Mouse (Mus musculus) erythroid progenitor cell, adult 5-6 weeks (primary cell): ENCODE results near the gene Etnppl. TPM values are rescaled to one million over a fixed set of nuclear protein-coding genes. Genes with fewer than 3 reads are reported as not detected.

Source experiments
- ATAC-seq: replicated peaks from 2 replicates; pipeline ENCODE4 v1.8.0; 2016; ENCODE audit warnings: moderate number of reproducible peaks, mild to moderate bottlenecking, moderate TSS enrichment, inconsistent platforms; ENCODE audit not compliant: poor library complexity, low FRiP score, severe bottlenecking
- total RNA-seq, 2 experiments: library from RNA; stranded (forward) in 1 of 2; stranded (reverse) in 1 of 2; fragments of 150-400 nt in 1 of 2; fragments of 186-747, 209-891 nt in 1 of 2; gene quantifications; 2 replicates each; pipeline versions ENCODE4 v1.2.3 to v1.2.4; 2015 to 2017; ENCODE audit warnings: low replicate concordance in 2 of 2

Gene Etnppl
- total RNA-seq, 2 experiments from 2014 or later, result not detected

DNA sequence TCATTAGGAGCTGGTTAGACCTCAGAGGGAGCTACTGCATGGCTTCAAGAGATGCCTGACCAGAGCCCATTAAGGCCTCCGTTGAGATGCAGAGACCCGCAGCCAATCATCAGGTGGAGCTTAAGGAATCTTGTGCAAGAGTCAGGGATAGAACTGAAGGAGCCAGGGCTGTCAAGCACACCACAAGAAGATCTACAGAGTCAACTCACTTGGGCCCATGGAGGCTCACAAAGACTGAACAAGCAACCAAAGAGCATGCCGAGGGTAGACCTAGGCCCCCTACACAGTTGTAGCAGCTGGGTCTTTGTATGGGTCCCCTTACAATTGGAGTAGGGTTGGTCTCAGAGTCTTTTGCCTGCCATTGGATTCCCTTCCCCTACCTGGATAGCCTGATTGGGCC is 45.2 kb downstream of the Etnppl start:
- ATAC-seq, result no peak

DNA sequence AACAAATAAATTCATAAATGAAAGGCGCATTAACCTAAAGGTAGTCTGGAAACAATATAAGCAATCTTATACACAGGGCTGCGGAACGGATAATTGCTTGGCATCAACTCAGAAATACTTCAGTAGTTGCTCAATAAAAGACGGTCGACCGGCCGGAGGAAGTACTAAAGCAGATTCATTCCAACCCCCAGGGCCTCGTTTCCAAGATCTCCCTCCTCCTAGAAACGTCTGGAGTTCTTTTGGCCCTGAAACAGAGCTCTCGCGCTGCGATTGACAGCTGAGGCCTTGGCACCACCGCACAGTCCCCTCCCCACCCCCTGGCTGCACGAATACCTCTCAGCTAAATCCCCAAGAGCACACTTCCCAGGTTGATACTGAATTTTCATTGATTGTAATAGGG is 54.0 kb downstream of the Etnppl start:
- ATAC-seq, result no peak

DNA sequence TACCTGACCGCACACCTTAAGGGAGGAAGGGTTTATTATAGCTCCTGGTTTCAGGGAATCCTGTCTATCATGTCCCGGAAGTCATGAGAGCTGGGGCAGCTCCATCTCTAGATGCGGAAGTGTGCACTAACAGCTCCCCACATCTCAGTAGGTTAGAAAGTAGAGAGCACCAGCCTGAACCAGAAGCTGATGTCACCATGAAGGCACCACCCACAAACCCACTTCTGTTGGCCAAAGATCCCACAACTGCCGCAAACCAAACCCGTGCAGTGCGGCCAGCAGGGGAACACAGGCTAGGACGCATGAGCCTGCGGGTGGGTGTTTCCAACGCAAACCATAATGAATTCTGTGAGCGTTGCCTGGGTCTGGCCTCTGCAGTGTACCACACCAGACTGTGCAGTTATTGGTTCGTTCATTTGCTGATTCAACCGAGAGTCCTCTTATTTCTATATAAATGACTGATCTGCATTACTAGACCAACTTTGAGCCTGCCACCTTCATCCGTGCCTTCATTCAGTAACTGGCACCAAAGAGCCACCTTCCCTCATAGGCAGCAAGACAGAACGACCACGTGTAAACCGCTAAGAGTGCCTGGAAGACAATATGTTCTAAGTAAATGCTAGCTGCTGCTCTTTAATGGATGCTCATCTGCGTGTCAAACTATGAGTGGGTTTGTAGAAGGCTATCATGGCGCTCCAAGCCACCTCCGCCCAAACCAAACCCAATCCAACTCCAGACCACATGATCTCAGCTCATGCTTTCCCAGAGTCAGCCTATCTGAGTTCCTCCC is 60.6 kb downstream of the Etnppl start:
- no peak for ATAC-seq

DNA sequence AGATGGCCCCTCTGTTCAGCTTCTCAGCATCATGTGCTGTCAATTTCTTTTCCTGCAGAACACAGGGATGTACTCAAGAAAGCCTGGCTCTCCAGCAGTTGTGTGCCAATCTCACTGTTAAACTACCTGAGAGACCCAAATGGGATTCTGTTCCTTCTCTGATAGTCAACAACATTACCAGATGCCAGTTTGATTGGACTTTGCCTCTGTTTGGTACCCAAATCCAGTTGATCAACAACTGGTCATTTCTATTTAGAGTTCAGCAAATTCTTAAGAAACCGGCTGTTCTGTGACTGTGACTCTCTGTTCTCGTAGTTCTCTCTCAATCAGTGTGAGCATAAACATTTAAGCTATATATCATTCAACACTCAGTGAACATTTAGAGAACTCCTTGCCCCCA is 64.0 kb downstream of the Etnppl start:
- no peak for ATAC-seq

DNA sequence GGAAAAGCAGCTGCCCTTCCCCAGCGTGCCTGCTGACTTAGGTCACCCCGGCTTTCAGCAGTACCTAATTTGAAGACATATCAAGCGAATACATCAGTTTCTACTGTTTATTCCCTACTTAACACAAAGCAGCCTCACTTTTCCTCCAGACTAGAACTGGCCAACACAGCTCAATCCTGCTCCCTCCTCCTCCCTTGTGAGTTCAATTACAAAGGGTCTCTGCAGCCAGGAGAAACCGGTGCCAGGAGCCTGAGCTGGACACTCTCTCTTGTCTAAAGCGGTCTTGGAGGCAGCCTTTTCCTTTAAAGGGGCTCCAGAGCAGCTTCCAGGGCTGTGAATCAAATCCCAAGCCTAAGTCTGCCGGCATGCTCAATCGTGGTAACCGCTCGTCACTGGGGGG is 64.9 kb downstream of the Etnppl start:
- ATAC-seq, result no peak

DNA sequence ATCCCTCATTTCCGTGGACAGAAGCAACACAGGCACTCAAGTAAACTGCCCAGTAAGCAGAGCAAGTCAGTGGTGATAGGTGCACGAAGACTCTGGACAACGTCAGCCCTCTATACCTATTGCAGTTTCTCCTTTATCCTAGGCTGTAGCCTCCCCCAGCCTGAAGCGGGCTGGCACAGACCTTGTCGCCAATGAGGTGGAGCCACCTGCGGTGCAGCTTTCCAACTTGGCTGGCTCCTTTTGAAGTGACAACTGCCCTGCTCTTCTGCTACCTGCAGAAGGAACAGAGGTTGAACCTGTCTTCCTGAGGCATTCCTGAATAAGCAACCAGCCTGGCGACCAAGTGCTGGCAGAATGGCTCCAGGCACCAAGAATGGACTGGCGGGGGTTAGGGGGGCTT is 66.6 kb downstream of the Etnppl start:
- ATAC-seq, result no peak

DNA sequence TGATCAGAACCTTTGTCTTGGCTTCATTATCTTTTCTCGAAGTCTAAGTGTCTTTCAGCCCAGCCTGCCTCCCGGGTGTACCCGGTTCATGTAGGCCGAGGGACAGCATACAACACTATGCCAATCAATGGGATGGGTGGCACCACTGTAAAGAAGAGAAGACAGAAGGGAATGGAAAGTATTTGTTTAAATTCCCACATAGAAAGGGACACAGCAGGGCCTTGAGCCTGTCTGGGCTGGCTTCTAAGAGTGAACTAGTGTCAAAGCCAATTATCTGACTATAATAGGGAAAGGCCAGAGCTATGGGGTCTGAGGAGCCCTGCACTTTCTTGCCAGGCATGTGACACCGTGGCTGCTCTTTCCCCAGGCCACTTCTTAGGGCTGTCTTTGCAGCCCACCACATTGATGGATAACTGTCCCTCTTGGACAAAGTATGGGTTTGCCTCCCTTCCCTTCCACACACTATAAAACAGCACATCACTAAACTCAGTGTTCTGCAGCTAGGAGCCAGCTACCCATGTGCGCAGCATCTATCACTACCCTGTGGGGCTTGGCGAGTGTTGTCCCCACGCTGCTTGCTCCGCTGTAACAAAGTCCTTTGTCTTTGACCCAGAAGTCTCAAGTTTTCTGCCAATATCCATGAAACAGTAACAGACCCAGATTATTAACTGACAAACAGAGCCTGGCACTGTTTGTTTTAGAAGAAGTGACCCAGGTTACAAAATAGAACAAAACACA is 67.2 kb downstream of the Etnppl start:
- ATAC-seq, result no peak

DNA sequence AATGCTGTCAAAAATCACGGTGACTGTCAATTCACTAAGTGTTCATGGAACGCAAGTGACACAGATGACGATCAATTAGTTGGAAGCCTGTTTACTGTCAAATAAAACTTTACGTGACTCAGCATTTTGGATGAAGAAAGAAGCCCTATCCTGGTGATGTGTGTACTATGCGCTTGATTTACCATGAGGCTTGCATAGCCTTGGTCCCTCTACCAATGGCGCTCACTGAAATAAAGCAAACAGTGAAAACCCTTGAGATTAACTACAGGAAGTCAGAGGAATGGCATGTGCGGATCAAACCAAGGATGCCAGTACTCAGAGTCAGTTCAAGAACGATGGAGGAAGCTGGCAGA is 67.7 kb downstream of the Etnppl start:
- no peak for ATAC-seq

DNA sequence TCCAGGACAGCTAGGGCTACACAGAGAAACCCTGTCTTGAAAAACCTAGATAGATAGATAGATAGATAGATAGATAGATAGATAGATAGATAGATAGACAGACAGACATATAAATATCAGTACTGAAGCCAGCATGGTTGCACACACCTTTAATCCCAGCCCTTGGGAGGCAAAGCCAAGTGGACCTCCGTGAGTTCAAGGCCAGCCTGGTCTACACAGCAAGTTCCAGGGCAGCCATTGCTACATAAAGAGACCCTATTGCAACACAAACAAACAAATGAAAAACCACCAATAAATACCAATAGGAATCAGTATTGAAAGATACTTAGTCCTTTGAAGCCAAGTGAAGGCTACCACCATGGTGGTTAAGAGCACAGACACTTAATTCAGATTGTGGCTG is 69.8 kb downstream of the Etnppl start:
- no peak for ATAC-seq

Other genes with a start within 250 kb of the Etnppl start
- 50.3 and 78.2 TPM in 2 replicates for gene Ostc, start 92.0 kb downstream of the Etnppl start, total RNA-seq (2015; ENCODE audit: low replicate concordance)
- 27.6 and 35.3 TPM in 2 replicates for gene Ostc, start 92.0 kb downstream of the Etnppl start, total RNA-seq (2017; ENCODE audit: low replicate concordance)
- 421 and 458 TPM in 2 replicates for gene Rpl34, start 113.0 kb downstream of the Etnppl start, total RNA-seq (2015; ENCODE audit: low replicate concordance)
- 604 and 672 TPM in 2 replicates for gene Rpl34, start 113.0 kb downstream of the Etnppl start, total RNA-seq (2017; ENCODE audit: low replicate concordance)